Mouse (Mus musculus): ENCODE results near the gene Prune2. TPM values are rescaled to one million over a fixed set of nuclear protein-coding genes. Genes with fewer than 3 reads are reported as not detected.

Gene Prune2
- total and polyA plus RNA-seq, 3 experiments = not detected

DNA sequence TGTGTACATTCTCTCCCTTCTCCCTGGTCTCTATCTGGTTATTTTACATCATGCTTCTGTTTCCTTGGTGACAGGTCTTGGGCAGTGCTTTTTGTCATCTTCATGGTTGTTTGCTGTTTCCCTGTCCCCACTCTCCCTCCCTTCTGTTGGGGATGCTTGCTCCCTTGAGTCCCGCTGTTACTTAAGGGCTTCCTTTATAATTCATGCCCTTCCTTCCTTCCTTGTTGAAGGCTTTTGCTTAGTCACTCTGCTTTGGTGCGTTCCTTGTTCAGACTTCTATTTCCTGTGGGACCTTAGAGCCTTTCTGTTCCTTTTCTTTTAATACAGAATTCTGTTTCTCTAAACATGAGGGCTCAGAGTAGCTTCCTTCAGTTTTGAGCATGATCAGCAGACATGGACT, 14.7 kb downstream of the Prune2 start:
- no peak for DNase-seq (ENCODE audit: low read depth, low spot score)

DNA sequence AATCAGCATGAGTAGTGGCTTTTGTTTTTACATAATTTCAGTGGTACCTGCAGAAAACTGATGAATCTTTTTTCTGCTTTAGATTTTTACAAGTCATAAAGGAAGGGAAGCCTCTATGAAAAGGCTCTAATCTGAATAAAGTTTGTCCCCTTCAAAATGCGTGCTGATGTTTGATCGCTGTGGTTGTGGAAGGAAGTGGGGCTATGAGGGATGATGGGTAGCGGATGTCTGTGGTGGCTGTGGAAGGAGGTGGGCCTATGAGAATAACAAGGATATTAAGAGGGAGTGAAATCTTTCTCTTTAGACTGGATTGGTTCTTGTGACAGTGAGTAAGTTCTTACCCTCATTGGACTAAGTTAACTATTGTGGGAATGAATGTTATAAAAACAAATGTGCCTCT, 23.0 kb downstream of the Prune2 start:
- H3K27ac ChIP-seq (ENCODE audit: control insufficient read depth, low read depth, low read length) = no peak overlapping the region
- no peak for DNase-seq (ENCODE audit: low read depth, low spot score)
- no peaks in the 10 kb centered on the region for H3K4me1 ChIP-seq (ENCODE audit: control insufficient read depth in 1 of 2, insufficient read depth in 2 of 2, low read length in 2 of 2)
- no peak overlapping the region for H3K9ac ChIP-seq (ENCODE audit: control insufficient read depth, low read depth, low read length, poor library complexity, severe bottlenecking)
- H3K79me2 ChIP-seq (ENCODE audit: control insufficient read depth, insufficient read depth, low read length, poor library complexity) = no peaks in the 10 kb centered on the region
- no peak for TF ChIP-seq SMC3 (IDR thresholded peaks at IDR 0.05; ENCODE audit: low read depth, low read length)
- TF ChIP-seq HCFC1 (IDR thresholded peaks at IDR 0.05; ENCODE audit: low read depth, low read length) = no peak
- TF ChIP-seq ETS1 (IDR thresholded peaks at IDR 0.05; ENCODE audit: low read depth, low read length) = no peak
- TF ChIP-seq POLR2AphosphoS5 (IDR thresholded peaks at IDR 0.05; ENCODE audit: borderline replicate concordance, low read depth, low read length) = no peak
- TF ChIP-seq CTCF (IDR thresholded peaks at IDR 0.05 in 2 of 3, conservative IDR thresholded peaks at IDR 0.05 in 1 of 3; ENCODE audit: control insufficient read depth in 1 of 3, insufficient read depth in 1 of 3, low read depth in 2 of 3, low read length in 3 of 3, poor library complexity in 1 of 3, severe bottlenecking in 1 of 3) = no peak
- no peaks in the 10 kb centered on the region for H3K36me3 ChIP-seq (ENCODE audit: control insufficient read depth in 1 of 2, insufficient read depth in 2 of 2, low read length in 2 of 2)
- no peak overlapping the region for H3K4me3 ChIP-seq (ENCODE audit: control insufficient read depth in 1 of 2, insufficient read depth in 1 of 2, low read depth in 2 of 2, low read length in 2 of 2)
- no peaks in the 10 kb centered on the region for H3K9me3 ChIP-seq (replicated peaks; ENCODE audit: insufficient read depth, low read length)
- H3K27me3 ChIP-seq (ENCODE audit: control insufficient read depth in 1 of 2, insufficient read depth in 2 of 2, low read length in 2 of 2) = no peaks in the 10 kb centered on the region

More for the DNA sequence above, 14.7 kb downstream of the Prune2 start:
- Histone ChIP-seq H3K27ac (ENCODE audit: control insufficient read depth, low read depth, low read length) (no peak overlapping the region), H3K4me1 (ENCODE audit: control insufficient read depth in 1 of 2, insufficient read depth in 2 of 2, low read length in 2 of 2) (no peaks in the 10 kb centered on the region), H3K36me3 (ENCODE audit: control insufficient read depth in 1 of 2, insufficient read depth in 2 of 2, low read length in 2 of 2) (no peaks in the 10 kb centered on the region), H3K27me3 (ENCODE audit: control insufficient read depth in 1 of 2, insufficient read depth in 2 of 2, low read length in 2 of 2) (no peaks in the 10 kb centered on the region; a peak in 1 of 4 replicates), H3K9ac (ENCODE audit: control insufficient read depth, low read depth, low read length, poor library complexity, severe bottlenecking) (no peak overlapping the region), H3K79me2 (ENCODE audit: control insufficient read depth, insufficient read depth, low read length, poor library complexity) (no peaks in the 10 kb centered on the region), H3K4me3 (ENCODE audit: control insufficient read depth in 1 of 2, insufficient read depth in 1 of 2, low read depth in 2 of 2, low read length in 2 of 2) (peak overlapping the region in 1 of 2 experiments; percentile 15; a peak in 1 of 4 replicates), H3K9me3 (replicated peaks; ENCODE audit: insufficient read depth, low read length) (no peaks in the 10 kb centered on the region)
- TF ChIP-seq MYC (IDR thresholded peaks at IDR 0.05; ENCODE audit: low read depth, low read length) (no peak), POLR2AphosphoS5 (IDR thresholded peaks at IDR 0.05; ENCODE audit: borderline replicate concordance, low read depth, low read length) (no peak), SMC3 (IDR thresholded peaks at IDR 0.05; ENCODE audit: low read depth, low read length) (no peak), NELFE (IDR thresholded peaks at IDR 0.05; ENCODE audit: low read depth, low read length) (no peak), SIN3A (IDR thresholded peaks at IDR 0.05; ENCODE audit: low read length) (no peak), HCFC1 (IDR thresholded peaks at IDR 0.05; ENCODE audit: low read depth, low read length) (no peak), EP300 (IDR thresholded peaks at IDR 0.05; ENCODE audit: low read depth in 1 of 2, low read length in 2 of 2) (no peak), ETS1 (IDR thresholded peaks at IDR 0.05; ENCODE audit: low read depth, low read length) (no peak), RCOR1 (IDR thresholded peaks at IDR 0.05; ENCODE audit: low read depth, low read length) (no peak), E2F4 (IDR thresholded peaks at IDR 0.05; ENCODE audit: borderline replicate concordance, low read depth, low read length) (no peak), ZC3H11A (IDR thresholded peaks at IDR 0.05; ENCODE audit: low read depth, low read length) (no peak), UBTF (IDR thresholded peaks at IDR 0.05; ENCODE audit: borderline replicate concordance, insufficient read depth, low read depth, low read length) (no peak), MYB (IDR thresholded peaks at IDR 0.05; ENCODE audit: low read depth, low read length) (no peak), MXI1 (IDR thresholded peaks at IDR 0.05; ENCODE audit: low read depth, low read length) (no peak), TCF12 (IDR thresholded peaks at IDR 0.05; ENCODE audit: low read depth, low read length) (no peak), MEF2A (IDR thresholded peaks at IDR 0.05; ENCODE audit: extremely low read depth, insufficient replicate concordance, low read depth, low read length, poor library complexity, severe bottlenecking) (no peak), BHLHE40 (IDR thresholded peaks at IDR 0.05; ENCODE audit: borderline replicate concordance, low read depth, low read length) (no peak), KAT2A (conservative IDR thresholded peaks at IDR 0.05; ENCODE audit: low read depth, low read length) (no peak), ZMIZ1 (IDR thresholded peaks at IDR 0.05; ENCODE audit: low read depth, low read length) (no peak)

All from MEL (cell line).